Mouse (Mus musculus): ENCODE measurements around the gene Pde1b. TPM values are rescaled to one million over a fixed set of nuclear protein-coding genes. Genes with fewer than 3 reads are reported as not detected.

Pde1b gene
- total RNA-seq (2023): 36.9 TPM

GRCm38 (mm10) chr15:103502435-103503250, at the start of gene Pde1b:
Gene Pde1b (plus strand): TSS chr15:103503034.

GRCm38 (mm10) chr15:103453551-103454218, 49.1 kb upstream of the Pde1b start, which contains the start of gene Nckap1l:
Gene Nckap1l (plus strand): TSS chr15:103453794.

GRCm38 (mm10) chr15:103537822-103538213, 35.0 kb downstream of the Pde1b start, which contains the start of gene Ppp1r1a:
Gene Ppp1r1a (minus strand): TSS chr15:103538003.

GRCm38 (mm10) chr15:103564981-103565380, 62.1 kb downstream of the Pde1b start, which contains the start of gene Glycam1:
Gene Glycam1 (minus strand): TSS chr15:103565081.

Other genes with a start within 250 kb of the Pde1b start
- gene Nfe2, start 244.6 kb upstream of the Pde1b start, total RNA-seq (2023): 1.2 TPM
- 68.6 TPM for gene Copz1, start 230.3 kb upstream of the Pde1b start, total RNA-seq (2023)
- not detected for gene Gpr84, start 192.4 kb upstream of the Pde1b start, total RNA-seq (2023)
- gene Zfp385a, start 162.9 kb upstream of the Pde1b start, total RNA-seq (2023): 2.0 TPM
- 2.4 TPM for gene Itga5, start 136.3 kb upstream of the Pde1b start, total RNA-seq (2023)
- not detected for gene Gtsf1, start 72.6 kb upstream of the Pde1b start, total RNA-seq (2023)
- not detected for gene Gtsf2, start 54.6 kb upstream of the Pde1b start, total RNA-seq (2023)
- gene Nckap1l, start 49.2 kb upstream of the Pde1b start, total RNA-seq (2023): 144 TPM
- gene Ppp1r1a, start 35.0 kb downstream of the Pde1b start, total RNA-seq (2023): not detected
- not detected for gene Glycam1, start 62.0 kb downstream of the Pde1b start, total RNA-seq (2023)

All from CD4-positive naive resting alpha-beta T cell, adult 57 days (primary cell).